Mouse (Mus musculus) forebrain, embryonic 12.5 days (tissue): ENCODE measurements around the gene Slc39a5. TPM values are rescaled to one million over a fixed set of nuclear protein-coding genes. Genes with fewer than 3 reads are reported as not detected.

Source experiments
- ATAC-seq: fragments of 200-750 bp; cut with Nextera tagmentation; 2 replicates; pipeline ENCODE4 v1.8.0; 2017; ENCODE audit warnings: moderate TSS enrichment; ENCODE audit not compliant: low FRiP score
- H3K27ac ChIP-seq: fragments of 300-500 bp; sonication (generic); 2 replicates; pipeline ENCODE4 v1.5.1; 2016; ENCODE audit warnings: mild to moderate bottlenecking
- H3K27me3 ChIP-seq: fragments of 300-500 bp; sonication (generic); 2 replicates; pipeline ENCODE4 v1.6.1; 2016; ENCODE audit warnings: mild to moderate bottlenecking
- H3K36me3 ChIP-seq: fragments of 300-500 bp; sonication (generic); replicated peaks from 2 replicates; pipeline ENCODE4 v1.6.1; 2016; ENCODE audit warnings: mild to moderate bottlenecking
- H3K4me1 ChIP-seq: fragments of 300-500 bp; sonication (generic); 2 replicates; pipeline ENCODE4 v1.6.1; 2016
- H3K4me2 ChIP-seq: fragments of 300-500 bp; sonication (generic); 2 replicates; pipeline ENCODE4 v1.6.1; 2016; ENCODE audit warnings: mild to moderate bottlenecking, moderate library complexity
- H3K4me3 ChIP-seq: fragments of 300-500 bp; sonication (generic); replicated peaks from 2 replicates; pipeline ENCODE4 v1.5.1; 2016; ENCODE audit warnings: mild to moderate bottlenecking
- H3K9ac ChIP-seq: fragments of 300-500 bp; sonication (generic); 2 replicates; pipeline ENCODE4 v1.6.1; 2016; ENCODE audit warnings: mild to moderate bottlenecking
- H3K9me3 ChIP-seq: fragments of 300-500 bp; sonication (generic); 2 replicates; pipeline ENCODE4 v1.6.1; 2016
- WGBS: fragments of 180-500 bp; shearing (Covaris S2); methylation state at CpG from one replicate; pipeline ENCODE4 v1.1.7; 2016; 5-methylcytosine and 5-hydroxymethylcytosine counted together
- polyA plus RNA-seq: library from polyadenylated mRNA; unstranded; fragments of >200 nt; fragmentation: Nextera tagmentation; extraction: Ambion mirVana; gene quantifications from 2 replicates; pipeline ENCODE4 v1.2.1, GENCODE M21; 2016

Slc39a5 gene
- polyA plus RNA-seq, 1 experiment from 2014 or later = not detected

- no peak overlapping the region for H3K4me2 ChIP-seq
- no peaks in the 10 kb centered on the region for H3K9me3 ChIP-seq
- H3K9ac ChIP-seq = 0 out of 2 replicates have a peak overlapping the region, but pooled peaks have one; percentile 12
- H3K27ac ChIP-seq = 0 out of 2 replicates have a peak overlapping the region, but pooled peaks have one; percentile 1
- ATAC-seq = no peak
- H3K27me3 ChIP-seq = 0 out of 2 replicates have a peak, but pooled peaks cover 3% of the 10 kb centered on the region
- WGBS = 62% methylated on average over 4 of the region's 4 CpGs
- peaks cover 18% of the 10 kb centered on the region for H3K4me1 ChIP-seq
- H3K4me3 ChIP-seq = no peak overlapping the region
- H3K36me3 ChIP-seq = 0 out of 2 replicates have a peak, but pooled peaks cover 1% of the 10 kb centered on the region
These were observed 30.4 kb downstream of the Slc39a5 start for GRCm38 (mm10) chr10:128370601-128371000.

- Histone ChIP-seq H3K27me3 (0 out of 2 replicates have a peak, but pooled peaks cover 3% of the 10 kb centered on the region), H3K27ac (peak overlapping the region; percentile 96; the same call in 1 of the 2 replicates), H3K9me3 (no peaks in the 10 kb centered on the region), H3K4me2 (no peak overlapping the region), H3K9ac (no peak overlapping the region), H3K36me3 (peaks cover 7% of the 10 kb centered on the region), H3K4me3 (no peak overlapping the region), H3K4me1 (peaks cover 18% of the 10 kb centered on the region)
- ATAC-seq = no peak
- 52% methylated on average over 5 of the region's 6 CpGs for WGBS
These were observed 31.0 kb downstream of the Slc39a5 start for GRCm38 (mm10) chr10:128370021-128370420.

GRCm38 (mm10) chr10:128369599-128369998 lies 31.4 kb downstream of the Slc39a5 start:
- Histone ChIP-seq H3K27ac (peak overlapping the region; percentile 96), H3K4me1 (peaks cover 18% of the 10 kb centered on the region), H3K36me3 (peaks cover 9% of the 10 kb centered on the region), H3K9me3 (no peaks in the 10 kb centered on the region), H3K27me3 (0 out of 2 replicates have a peak, but pooled peaks cover 3% of the 10 kb centered on the region), H3K4me3 (peak overlapping the region; percentile 65), H3K4me2 (peak overlapping the region; percentile 71), H3K9ac (peak overlapping the region; percentile 69)
- ATAC-seq = no peak
- WGBS = 78% methylated on average over 6 of the region's 6 CpGs

- peak overlapping the region; percentile 69 for H3K9ac ChIP-seq
- H3K36me3 ChIP-seq = peaks cover 14% of the 10 kb centered on the region
- peak overlapping the region; percentile 96 for H3K27ac ChIP-seq
- H3K4me1 ChIP-seq = peaks cover 18% of the 10 kb centered on the region
- 6% methylated on average over 9 of the region's 9 CpGs for WGBS
- no peaks in the 10 kb centered on the region for H3K9me3 ChIP-seq
- H3K4me3 ChIP-seq = peak overlapping the region; percentile 65
- H3K4me2 ChIP-seq = peak overlapping the region; percentile 71
- H3K27me3 ChIP-seq = 0 out of 2 replicates have a peak, but pooled peaks cover 3% of the 10 kb centered on the region
- ATAC-seq = no peak
These were observed 31.8 kb downstream of the Slc39a5 start for GRCm38 (mm10) chr10:128369218-128369543.

GRCm38 (mm10) chr10:128368402-128369217 lies 32.4 kb downstream of the Slc39a5 start, which contains the start of gene Coq10a:
Coq10a (minus strand) TSS chr10:128368997.
- peak within 1 kb of the TSS; percentile 69 for H3K9ac ChIP-seq
- WGBS = under 1% methylated on average over 82 of the region's 87 CpGs
- H3K36me3 ChIP-seq = peaks cover 15% of the 10 kb centered on the region

GRCm38 (mm10) chr10:128367899-128368401 lies 33.1 kb downstream of the Slc39a5 start:
- peak overlapping the region; percentile 96 for H3K27ac ChIP-seq
- no peak for ATAC-seq

More at GRCm38 (mm10) chr10:128368402-128369217, 32.4 kb downstream of the Slc39a5 start, which contains the start of gene Coq10a:
- Histone ChIP-seq H3K4me1 (peaks cover 18% of the 10 kb centered on the region), H3K9me3 (no peaks in the 10 kb centered on the region), H3K4me3 (peak within 1 kb of the TSS; percentile 65), H3K4me2 (peak within 1 kb of the TSS; percentile 71), H3K27ac (peak within 1 kb of the TSS; percentile 96), H3K27me3 (0 out of 2 replicates have a peak, but pooled peaks cover 3% of the 10 kb centered on the region)
- peak; percentile 93 for ATAC-seq

GRCm38 (mm10) chr10:128362568-128362967 lies 38.5 kb downstream of the Slc39a5 start:
- H3K9ac ChIP-seq = no peak overlapping the region
- H3K36me3 ChIP-seq = peaks cover 75% of the 10 kb centered on the region
- H3K27ac ChIP-seq = no peak overlapping the region
- H3K4me1 ChIP-seq = peaks cover 5% of the 10 kb centered on the region
- no peak overlapping the region for H3K4me2 ChIP-seq
- no peaks in the 10 kb centered on the region for H3K9me3 ChIP-seq
- WGBS = 47% methylated on average over 3 of the region's 3 CpGs
- ATAC-seq = 0 out of 2 replicates have a peak, but pooled peaks have one; percentile 39
- no peaks in the 10 kb centered on the region for H3K27me3 ChIP-seq
- H3K4me3 ChIP-seq = no peak overlapping the region

More at GRCm38 (mm10) chr10:128367899-128368401, 33.1 kb downstream of the Slc39a5 start:
- H3K9ac ChIP-seq = peak overlapping the region; percentile 69
- peaks cover 18% of the 10 kb centered on the region for H3K4me1 ChIP-seq
- WGBS = 15% methylated on average over 19 of the region's 19 CpGs
- no peaks in the 10 kb centered on the region for H3K9me3 ChIP-seq
- peak overlapping the region; percentile 71 for H3K4me2 ChIP-seq
- H3K36me3 ChIP-seq = peaks cover 22% of the 10 kb centered on the region
- 0 out of 2 replicates have a peak, but pooled peaks cover 3% of the 10 kb centered on the region for H3K27me3 ChIP-seq
- peak overlapping the region; percentile 65 for H3K4me3 ChIP-seq

- H3K4me1 ChIP-seq = no peaks in the 10 kb centered on the region
- no peak overlapping the region for H3K4me2 ChIP-seq
- H3K27ac ChIP-seq = no peak overlapping the region
- ATAC-seq = no peak
- H3K27me3 ChIP-seq = no peaks in the 10 kb centered on the region
- 88% methylated on average over 6 of the region's 6 CpGs for WGBS
- H3K36me3 ChIP-seq = peaks cover 79% of the 10 kb centered on the region
- no peak overlapping the region for H3K4me3 ChIP-seq
- no peak overlapping the region for H3K9ac ChIP-seq
- H3K9me3 ChIP-seq = no peaks in the 10 kb centered on the region
These were observed 39.2 kb downstream of the Slc39a5 start for GRCm38 (mm10) chr10:128361836-128362235.

- H3K4me1 ChIP-seq = no peaks in the 10 kb centered on the region
- no peaks in the 10 kb centered on the region for H3K27me3 ChIP-seq
- peaks cover 81% of the 10 kb centered on the region for H3K36me3 ChIP-seq
- ATAC-seq = no peak
- H3K9me3 ChIP-seq = no peaks in the 10 kb centered on the region; the same call in 1 of the 2 replicates
- no peak overlapping the region for H3K27ac ChIP-seq
- 93% methylated on average over 6 of the region's 6 CpGs for WGBS
- no peak overlapping the region for H3K9ac ChIP-seq
- no peak overlapping the region for H3K4me2 ChIP-seq
- no peak overlapping the region for H3K4me3 ChIP-seq
These were observed 41.8 kb downstream of the Slc39a5 start for GRCm38 (mm10) chr10:128359226-128359625.

- WGBS = 54% methylated on average over 2 of the region's 2 CpGs
- Histone ChIP-seq H3K4me3 (no peak overlapping the region), H3K27me3 (no peaks in the 10 kb centered on the region), H3K4me2 (no peak overlapping the region), H3K9ac (no peak overlapping the region), H3K4me1 (no peaks in the 10 kb centered on the region), H3K9me3 (no peaks in the 10 kb centered on the region; the same call in 1 of the 2 replicates), H3K36me3 (peaks cover 84% of the 10 kb centered on the region), H3K27ac (no peak overlapping the region)
- ATAC-seq = 0 out of 2 replicates have a peak, but pooled peaks have one; percentile 15
These were observed 42.2 kb downstream of the Slc39a5 start for GRCm38 (mm10) chr10:128358796-128359195.

- WGBS = 95% methylated on average over 8 of the region's 8 CpGs
- Histone ChIP-seq H3K4me2 (no peak overlapping the region), H3K9ac (no peak overlapping the region), H3K36me3 (peaks cover 35% of the 10 kb centered on the region), H3K9me3 (no peaks in the 10 kb centered on the region), H3K27me3 (no peaks in the 10 kb centered on the region), H3K4me3 (no peak overlapping the region), H3K27ac (no peak overlapping the region), H3K4me1 (peaks cover 7% of the 10 kb centered on the region)
- ATAC-seq = no peak
These were observed 53.5 kb downstream of the Slc39a5 start for GRCm38 (mm10) chr10:128347541-128347940.
